Mouse (Mus musculus): Measurements from ENCODE around the gene Hsdl2. TPM values are rescaled to one million over a fixed set of nuclear protein-coding genes. Genes with fewer than 3 reads are reported as not detected.
"Not testable (repeated sequence)": the region's sequence is repeated elsewhere in the genome, so short reads cannot be mapped to it uniquely, and the experiment has no call there.

The Hsdl2 gene
- total RNA-seq (2015; ENCODE audit: low replicate concordance): 14.6 and 15.7 TPM in 2 replicates
- total RNA-seq (2017; ENCODE audit: low replicate concordance): 8.9 and 13.2 TPM in 2 replicates

GRCm38 (mm10) chr4:59581314-59582185, at the start of gene Hsdl2:
Gene Hsdl2, plus strand, starts transcription at chr4:59581563.
- peak; percentile 97 for ATAC-seq (replicated peaks; ENCODE audit: low FRiP score, poor library complexity, severe bottlenecking)

- peak; percentile 86 for ATAC-seq (replicated peaks; ENCODE audit: low FRiP score, poor library complexity, severe bottlenecking)
Measured at GRCm38 (mm10) chr4:59533268-59533667, 48.1 kb upstream of the Hsdl2 start.

- ATAC-seq (replicated peaks; ENCODE audit: low FRiP score, poor library complexity, severe bottlenecking): no peak
Measured at GRCm38 (mm10) chr4:59535624-59536023, 45.7 kb upstream of the Hsdl2 start.

GRCm38 (mm10) chr4:59536281-59536680, 45.1 kb upstream of the Hsdl2 start:
- ATAC-seq (replicated peaks; ENCODE audit: low FRiP score, poor library complexity, severe bottlenecking): no peak

DNA sequence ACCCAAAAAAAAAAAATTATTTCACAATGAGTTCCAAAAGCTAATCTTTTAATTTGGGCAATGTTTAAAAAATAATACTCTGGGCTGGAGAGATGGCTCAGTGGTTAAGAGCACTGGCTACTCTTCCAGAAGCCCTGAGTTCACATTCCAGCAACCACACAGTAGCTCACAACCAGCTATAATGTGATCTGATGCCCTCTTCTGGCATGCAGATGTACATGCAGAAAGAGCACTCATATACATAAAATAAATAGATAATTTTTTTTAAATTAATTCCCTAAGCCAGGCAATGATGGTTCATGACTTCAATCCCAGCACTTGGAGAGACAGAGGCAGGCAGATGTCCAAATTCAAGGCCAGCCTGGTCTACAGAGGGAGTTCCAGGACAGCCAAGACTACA, 38.4 kb upstream of the Hsdl2 start:
- ATAC-seq (replicated peaks; ENCODE audit: low FRiP score, poor library complexity, severe bottlenecking): no peak

DNA sequence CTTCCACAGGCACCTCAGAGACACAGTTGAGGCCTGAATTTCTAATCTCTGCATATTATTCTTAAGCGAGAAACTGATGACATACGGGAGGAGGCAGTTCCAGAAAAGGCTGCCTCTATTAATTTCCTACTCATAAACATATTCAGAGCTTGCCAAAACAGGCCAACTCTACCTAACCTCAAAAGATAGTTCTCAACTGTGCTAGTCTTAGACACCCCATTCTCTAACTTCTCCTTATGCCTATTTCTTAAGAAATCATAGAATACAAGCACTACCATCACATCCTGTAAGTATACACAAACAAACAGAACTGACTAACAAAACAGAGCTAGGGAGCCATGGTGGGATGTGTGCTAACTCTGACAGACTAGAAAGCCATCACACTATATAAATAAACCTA, 36.7 kb upstream of the Hsdl2 start:
- ATAC-seq (replicated peaks; ENCODE audit: low FRiP score, poor library complexity, severe bottlenecking): no peak

DNA sequence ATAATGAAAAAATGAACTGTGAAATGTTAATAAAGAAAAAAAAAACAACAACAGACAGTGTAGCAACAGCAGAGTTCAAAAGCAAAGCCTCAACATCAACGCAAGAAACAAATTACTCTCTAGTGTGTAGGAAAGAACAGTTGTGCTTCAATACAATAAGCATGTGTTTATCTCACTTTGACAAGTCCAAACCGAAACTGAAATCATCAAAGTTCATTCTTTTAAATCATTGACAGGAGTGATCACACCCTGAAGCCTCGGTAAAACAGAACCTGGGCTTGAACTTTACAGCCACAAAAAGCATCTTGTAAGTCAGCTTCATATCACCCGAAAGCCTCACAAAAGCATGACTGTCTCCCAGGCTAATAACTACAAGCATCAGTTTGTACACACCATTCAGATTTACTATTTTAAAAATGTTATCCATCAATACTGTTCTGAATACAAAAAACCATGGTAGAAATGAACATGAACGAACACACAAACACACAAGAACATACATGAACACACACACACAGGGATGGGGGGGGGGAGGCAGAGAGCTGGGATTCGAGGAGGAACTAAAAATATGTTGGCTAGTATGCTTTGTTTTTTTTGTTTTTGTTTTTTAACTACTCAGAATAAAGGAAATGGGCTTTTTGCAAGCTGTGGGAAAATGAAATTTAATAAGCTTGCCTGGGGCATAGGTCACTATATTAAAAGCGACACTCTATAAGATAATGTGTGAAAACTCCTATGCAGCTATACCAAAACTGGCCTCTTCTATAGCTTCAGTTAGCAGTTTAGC, 34.9 kb upstream of the Hsdl2 start:
- no peak for ATAC-seq (replicated peaks; ENCODE audit: low FRiP score, poor library complexity, severe bottlenecking)

GRCm38 (mm10) chr4:59547136-59547889, 34.0 kb upstream of the Hsdl2 start:
- peak; percentile 75 for ATAC-seq (replicated peaks; ENCODE audit: low FRiP score, poor library complexity, severe bottlenecking)

- no peak for ATAC-seq (replicated peaks; ENCODE audit: low FRiP score, poor library complexity, severe bottlenecking)
Measured at GRCm38 (mm10) chr4:59548011-59548559, 33.3 kb upstream of the Hsdl2 start.

GRCm38 (mm10) chr4:59548560-59549174, 32.7 kb upstream of the Hsdl2 start:
- ATAC-seq (replicated peaks; ENCODE audit: low FRiP score, poor library complexity, severe bottlenecking): peak; percentile 62

GRCm38 (mm10) chr4:59549175-59549976, 32.0 kb upstream of the Hsdl2 start, which contains the start of gene Ptbp3:
Gene Ptbp3, minus strand, starts transcription at chr4:59549364.
- ATAC-seq (replicated peaks; ENCODE audit: low FRiP score, poor library complexity, severe bottlenecking): peak; percentile 64

GRCm38 (mm10) chr4:59549977-59550560, 31.3 kb upstream of the Hsdl2 start:
- no peak for ATAC-seq (replicated peaks; ENCODE audit: low FRiP score, poor library complexity, severe bottlenecking)

- ATAC-seq (replicated peaks; ENCODE audit: low FRiP score, poor library complexity, severe bottlenecking): no peak
Measured at GRCm38 (mm10) chr4:59551901-59552300, 29.5 kb upstream of the Hsdl2 start.

DNA sequence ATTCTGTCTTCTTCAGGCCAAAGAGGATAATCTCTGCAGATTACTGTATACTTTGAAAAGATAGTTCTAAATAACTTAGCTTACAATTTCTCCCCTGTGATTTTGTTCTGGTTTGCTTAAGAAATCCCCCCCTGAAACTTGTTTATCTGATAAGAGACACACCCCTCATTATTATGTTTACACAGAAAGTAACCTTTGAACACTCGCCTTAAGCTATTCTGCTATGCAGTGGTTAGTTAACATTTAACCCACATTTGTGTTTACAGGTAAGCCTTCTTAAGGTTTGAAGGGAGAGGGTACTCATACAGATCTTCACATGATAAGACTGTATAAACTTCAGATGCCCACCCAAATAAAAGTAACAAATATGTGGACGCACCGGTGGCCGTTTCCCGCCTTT, 28.5 kb upstream of the Hsdl2 start:
- no peak for ATAC-seq (replicated peaks; ENCODE audit: low FRiP score, poor library complexity, severe bottlenecking)

GRCm38 (mm10) chr4:59553576-59553975, 27.8 kb upstream of the Hsdl2 start:
- no peak for ATAC-seq (replicated peaks; ENCODE audit: low FRiP score, poor library complexity, severe bottlenecking)

- peak; percentile 76 for ATAC-seq (replicated peaks; ENCODE audit: low FRiP score, poor library complexity, severe bottlenecking)
Measured at GRCm38 (mm10) chr4:59555177-59555576, 26.2 kb upstream of the Hsdl2 start.

GRCm38 (mm10) chr4:59557343-59557742, 24.0 kb upstream of the Hsdl2 start:
- not testable (repeated sequence) for ATAC-seq (replicated peaks; ENCODE audit: low FRiP score, poor library complexity, severe bottlenecking)

DNA sequence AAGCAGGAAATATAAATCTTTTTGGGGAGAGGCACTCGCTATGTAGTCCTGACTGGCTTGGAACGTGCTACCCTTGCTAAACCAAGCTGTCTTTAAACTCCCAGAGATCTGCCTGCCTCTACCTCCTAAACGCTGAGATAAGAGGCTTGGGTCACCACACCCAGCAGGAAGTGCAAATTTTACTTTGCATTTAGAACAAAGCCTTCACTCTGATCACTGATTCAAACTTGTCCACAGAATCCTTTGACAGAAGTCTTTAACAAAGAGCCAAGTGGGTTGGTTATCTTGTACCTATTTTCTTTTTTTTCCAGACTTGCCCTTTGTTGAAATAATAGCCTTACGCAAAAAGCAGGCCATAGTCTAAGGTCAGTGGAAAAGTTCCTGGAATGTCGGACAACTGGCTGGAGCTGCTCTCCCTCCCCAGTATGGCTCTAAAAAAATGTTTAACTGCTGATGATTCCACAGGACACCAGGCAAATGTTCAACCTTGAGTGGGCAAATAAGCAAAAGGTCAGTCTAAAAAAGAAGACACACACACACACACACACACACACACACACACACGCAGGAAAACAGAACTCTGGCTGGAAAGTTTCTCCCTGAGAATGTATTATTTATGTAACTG, 23.2 kb upstream of the Hsdl2 start:
- ATAC-seq (replicated peaks; ENCODE audit: low FRiP score, poor library complexity, severe bottlenecking): no peak
